Mouse (Mus musculus): Measurements from ENCODE around the gene Ahdc1. TPM values are rescaled to one million over a fixed set of nuclear protein-coding genes. Genes with fewer than 3 reads are reported as not detected.

The Ahdc1 gene
- total RNA-seq, 2 experiments from 2014 or later, result 72.1 to 86.9 TPM

DNA sequence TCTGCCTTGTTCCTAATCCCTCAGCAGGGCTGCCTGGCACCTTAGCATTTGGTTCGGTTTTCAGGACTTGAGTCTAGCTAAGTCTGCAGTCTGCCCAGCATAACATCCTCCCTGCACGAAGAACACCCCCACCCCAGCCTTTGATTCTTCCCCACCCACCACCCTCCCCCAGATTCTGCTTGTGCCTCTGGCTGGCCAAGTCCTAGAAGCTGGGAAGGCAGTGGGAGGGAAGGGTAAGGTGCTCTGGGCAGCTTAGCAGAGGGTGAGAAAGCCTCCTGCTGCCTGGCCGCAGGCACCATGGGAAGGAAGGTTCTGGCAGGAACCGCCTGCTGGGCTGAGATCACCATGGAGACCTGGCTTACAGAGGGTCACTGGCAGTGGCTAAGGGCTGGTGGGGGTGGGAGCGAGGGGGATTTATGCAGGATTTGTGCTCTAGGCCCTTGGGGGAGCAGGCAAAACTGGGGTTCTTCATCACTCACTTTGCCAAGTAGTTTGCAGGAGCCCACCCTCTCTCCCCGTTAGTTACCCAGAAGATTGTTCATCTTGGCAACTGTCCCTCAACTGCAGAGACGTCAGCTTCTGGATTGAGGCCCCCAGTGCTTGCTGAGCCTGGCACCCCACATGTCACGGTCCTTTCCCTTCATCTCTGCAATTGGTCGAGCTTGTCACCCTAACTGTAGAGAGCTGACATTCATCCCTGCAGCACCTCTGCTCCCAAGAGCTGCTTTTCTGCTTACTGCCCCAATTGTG, 63.2 kb downstream of the Ahdc1 start:
- DNase-seq (ENCODE audit: low spot score in 2 of 2), result no peak

DNA sequence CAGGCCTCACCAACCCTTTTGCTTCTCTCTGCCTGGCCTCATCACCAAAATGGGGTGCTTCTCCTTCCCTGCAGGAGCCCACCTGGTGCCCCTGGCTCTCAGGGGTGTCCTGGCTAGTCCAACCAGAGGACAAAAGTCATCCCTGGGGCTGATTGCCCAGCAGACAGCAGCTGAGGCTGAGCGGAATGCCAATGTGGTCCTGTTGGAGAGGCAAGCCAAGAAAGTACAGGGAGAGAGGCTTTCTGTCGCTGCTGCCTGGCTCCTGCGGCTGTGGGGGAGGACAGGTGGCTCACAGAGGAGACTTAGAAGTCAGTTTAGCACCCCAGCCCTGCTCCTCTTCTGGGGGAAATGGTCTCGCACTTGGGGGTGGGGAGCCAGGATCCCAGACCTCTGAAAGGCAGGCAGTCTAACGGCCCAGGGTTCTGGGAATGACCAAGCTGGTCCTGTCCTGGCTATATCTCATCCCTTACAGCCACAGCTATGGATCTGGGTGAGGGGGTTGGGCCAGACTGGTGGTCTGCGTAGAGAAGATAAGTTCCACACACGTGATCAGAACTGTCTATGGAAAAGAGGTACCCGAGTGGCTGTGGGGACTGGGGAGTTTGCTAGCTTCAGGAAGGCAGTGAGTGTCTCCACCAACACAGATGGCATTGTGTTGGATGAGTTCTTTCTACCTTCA, 64.0 kb downstream of the Ahdc1 start:
- no peak for DNase-seq (ENCODE audit: low spot score in 2 of 2)

DNA sequence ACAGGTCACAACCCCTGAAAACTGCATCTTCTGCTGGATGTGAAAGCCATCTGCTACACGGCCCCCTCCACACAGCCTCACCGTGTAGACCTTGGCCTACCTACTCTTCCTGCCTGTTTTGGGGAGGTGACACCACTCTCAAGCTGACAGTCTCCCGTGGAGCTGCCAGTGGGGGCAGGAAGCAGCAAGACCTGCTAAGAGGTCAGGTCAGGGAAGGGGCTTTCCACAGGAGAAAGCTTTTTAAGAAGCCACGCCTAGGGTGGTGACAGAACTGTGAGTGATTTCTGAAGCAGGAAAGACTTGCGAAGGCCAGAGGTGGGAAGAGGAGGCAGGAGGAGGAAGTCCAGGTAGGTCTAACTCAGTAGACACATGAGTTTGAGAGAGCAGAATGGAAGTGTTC, 67.9 kb downstream of the Ahdc1 start:
- DNase-seq (ENCODE audit: low spot score in 2 of 2), result no peak

DNA sequence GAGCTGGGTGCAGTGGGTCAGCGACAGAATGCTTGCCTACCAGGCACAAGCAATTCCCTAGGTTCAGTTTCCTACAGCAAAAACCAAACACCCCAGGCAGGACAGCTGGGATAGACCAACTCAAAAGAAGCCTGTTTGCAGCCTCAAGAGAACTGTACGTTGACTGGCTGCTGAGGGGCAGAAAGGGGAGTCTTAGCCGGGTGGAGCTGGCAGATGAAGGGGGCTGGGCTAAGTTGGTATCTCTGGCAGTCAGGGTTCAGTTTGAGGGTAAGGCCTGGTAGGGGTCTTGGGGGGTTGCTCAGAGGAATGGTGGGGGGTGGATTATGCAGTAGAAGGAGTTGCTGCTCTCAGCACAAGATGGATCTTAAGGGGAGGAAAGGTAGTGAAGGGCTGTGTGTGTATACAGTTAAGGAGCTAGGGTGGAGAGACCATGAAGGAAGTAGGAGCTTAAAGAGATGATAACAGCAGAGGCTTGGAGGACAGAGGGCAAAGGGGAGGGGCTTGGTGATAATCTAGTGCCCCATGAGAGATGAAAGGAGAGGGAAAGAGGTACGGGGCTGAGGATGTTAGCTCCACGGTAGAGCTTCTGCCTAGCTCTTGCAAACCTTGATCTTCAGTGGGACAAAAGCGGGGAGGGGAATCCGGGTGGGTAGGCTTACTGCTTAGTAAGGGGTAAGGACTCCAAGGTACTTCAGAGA, 68.5 kb downstream of the Ahdc1 start:
- no peak for DNase-seq (ENCODE audit: low spot score in 2 of 2)

DNA sequence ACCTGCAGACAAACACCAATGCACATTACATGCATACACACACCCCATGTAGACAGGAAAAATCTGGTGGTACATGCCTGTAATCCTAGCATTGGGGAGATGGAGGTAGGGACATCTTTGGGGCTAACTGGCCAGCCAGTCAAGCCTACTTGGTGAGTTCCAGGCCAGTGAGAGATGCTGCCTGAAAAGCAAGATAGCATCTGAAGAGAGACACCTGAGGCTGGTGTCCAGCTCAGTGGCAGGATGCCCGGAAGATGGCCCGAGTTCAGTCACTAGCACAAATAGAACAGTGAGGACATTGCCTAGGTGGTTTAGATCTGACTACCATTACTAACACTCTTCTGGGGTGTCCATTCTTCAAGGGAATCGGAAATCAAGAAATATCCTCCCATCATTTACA, 69.8 kb downstream of the Ahdc1 start:
- DNase-seq (ENCODE audit: low spot score in 2 of 2), result no peak

DNA sequence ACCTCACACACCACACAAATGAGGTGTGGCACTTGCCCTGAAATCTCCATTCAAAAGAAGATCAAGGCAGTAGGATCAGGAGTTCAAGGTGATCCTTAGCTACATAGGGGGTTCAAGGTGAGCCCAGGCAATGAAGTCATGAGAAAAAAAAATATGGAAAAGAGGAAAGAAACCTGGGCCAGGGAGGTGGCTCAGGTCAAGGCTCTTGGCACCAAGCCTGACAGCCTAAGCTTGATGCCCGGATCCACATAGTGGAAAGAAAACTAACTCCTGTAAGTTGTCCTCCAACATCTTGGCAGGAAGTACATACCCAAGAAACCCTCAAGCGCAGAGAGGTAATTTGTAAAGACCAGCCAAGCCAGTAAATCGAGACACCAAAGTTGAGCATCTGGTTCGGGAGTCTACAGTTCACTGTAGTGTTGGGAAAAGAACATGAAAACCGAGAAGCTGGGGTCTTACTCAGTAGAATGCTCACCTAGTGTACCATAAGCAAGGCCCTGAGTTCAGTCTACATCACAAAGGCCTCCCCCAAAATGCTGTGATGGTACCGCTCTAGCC, 71.2 kb downstream of the Ahdc1 start:
- DNase-seq (ENCODE audit: low spot score in 2 of 2), result peak in 1 of 2 experiments; percentile 48

DNA sequence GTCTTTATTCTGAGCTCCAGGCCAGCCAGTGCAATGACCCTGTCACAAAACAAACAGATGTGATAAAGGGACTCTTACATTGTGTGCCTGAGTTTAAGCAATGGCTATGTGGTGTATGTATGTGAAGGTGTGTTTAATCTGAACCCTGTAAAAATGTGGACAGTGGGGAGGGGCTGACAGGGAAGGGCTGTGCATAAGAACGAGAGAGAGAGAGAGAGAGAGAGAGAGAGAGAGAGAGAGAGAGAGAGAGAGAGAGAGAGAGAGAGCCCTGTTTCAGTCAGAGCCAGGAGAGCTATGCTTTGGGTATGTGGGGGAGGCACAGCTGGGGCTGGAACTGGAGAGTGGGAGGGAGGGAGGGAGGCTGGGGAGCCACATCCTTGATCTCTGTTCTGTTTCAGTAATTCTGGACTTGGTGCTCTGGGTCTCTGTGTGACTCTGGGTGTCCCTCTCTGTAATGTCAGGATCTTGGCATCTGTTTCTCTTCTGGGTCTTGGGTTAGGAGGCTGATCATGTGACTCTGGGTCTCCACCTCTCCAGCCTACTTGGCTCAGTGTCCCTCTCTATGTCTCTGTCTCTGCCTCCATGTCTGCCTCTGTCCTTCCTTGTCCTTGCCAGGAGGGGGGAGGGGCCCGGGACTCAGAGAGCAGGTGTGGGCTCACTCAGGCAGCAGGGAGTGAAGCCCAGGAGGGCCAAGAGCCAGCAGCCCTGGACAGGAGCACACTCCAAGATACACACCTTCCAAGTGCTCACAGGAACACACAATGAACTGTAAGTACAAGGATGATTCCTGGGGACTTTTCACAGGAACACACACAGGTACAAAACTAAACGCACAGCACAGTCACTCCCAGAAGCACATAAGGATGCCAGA, 73.2 kb downstream of the Ahdc1 start:
- DNase-seq (ENCODE audit: low spot score in 2 of 2), result peak in 1 of 2 experiments; percentile 47

DNA sequence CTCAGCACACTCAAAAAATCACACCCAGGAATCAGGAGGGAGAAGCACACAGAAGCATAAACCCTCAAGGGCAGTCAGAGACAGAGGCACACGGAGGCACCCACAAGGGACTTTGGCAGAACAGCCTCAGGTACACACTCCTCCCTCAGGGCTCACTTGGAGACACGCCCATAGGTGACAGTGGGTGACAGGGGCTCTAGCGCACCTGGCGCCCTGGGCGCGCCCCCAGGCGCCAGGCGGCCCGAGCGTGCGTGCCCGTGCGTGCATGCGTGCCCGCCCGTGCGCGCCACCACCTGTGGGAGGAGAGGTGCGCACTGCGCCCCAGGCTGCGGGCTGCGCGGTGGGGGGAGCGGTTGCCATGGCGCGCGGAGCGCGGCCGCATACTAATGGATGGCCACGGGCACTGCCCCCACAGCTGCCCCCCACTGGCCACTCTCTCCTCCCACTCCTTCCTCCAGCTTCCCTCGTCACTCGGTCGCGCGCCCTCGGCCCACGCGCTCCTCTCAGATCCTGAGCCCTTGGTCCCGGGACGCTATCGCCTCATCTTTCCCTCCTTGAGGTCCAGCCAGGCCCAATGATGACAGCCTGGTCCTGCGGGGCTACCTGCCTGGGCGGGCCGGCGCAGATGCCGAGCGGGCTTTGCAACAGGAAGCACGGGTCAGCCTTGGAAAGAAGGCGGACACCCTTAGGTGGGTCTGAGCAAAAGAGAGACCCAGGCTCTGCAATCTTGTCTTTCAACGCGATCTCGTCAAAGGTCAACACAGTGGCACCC, 74.1 kb downstream of the Ahdc1 start:
- DNase-seq (ENCODE audit: low spot score in 2 of 2), result peak in 1 of 2 experiments; percentile 53

DNA sequence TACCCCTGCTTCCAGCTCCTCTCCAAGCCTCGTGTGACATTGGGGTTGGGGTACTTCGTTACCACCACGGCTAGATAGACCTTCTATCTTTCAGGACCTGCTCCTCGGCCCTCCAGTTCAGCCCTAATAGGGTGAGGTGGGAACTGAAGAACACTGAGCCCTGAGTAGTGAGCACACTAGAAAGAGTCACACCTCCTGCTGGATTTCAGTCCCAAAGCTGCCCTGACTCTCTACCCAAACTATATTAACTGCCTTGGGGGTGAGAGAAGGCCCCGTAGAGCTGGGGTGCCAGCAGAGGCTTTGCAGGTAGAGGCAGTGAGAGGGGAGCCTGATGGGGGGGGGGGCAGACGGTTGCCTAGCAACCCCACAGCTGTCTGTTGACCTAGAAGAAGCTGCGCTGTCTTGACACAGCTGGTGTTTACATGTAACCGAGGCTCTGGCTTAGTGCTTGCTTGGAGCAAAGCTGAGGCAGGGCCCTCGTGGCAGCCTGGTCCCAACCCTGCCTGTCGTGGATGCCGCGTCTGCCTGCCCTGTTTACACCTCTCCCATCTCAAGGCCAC, 74.8 kb downstream of the Ahdc1 start:
- no peak for DNase-seq (ENCODE audit: low spot score in 2 of 2)

DNA sequence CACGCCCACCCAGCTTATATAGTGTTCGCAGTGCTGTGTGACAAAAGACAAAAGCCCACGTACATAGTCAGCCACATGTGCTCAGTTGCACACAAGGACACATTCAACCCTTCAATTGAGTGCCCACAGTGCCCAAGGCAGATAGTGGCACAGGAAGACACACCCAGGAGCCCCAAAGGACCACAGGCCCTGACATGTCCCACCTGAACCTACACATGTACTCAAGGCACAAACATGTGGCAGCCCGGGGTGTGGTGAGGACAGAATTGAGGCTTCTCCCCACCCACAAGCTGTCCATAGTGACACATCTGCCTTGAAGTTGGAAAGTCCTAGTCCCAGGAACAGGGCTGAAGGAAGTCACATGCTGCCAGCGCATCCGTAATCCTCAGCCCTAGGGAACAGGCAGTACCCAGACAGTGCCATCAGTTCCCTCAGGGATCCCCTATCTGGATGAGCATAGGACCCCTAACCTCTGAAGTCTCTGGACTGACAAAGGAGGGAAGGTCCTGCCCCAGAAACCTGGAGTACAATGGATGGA, 76.2 kb downstream of the Ahdc1 start:
- no peak for DNase-seq (ENCODE audit: low spot score in 2 of 2)

DNA sequence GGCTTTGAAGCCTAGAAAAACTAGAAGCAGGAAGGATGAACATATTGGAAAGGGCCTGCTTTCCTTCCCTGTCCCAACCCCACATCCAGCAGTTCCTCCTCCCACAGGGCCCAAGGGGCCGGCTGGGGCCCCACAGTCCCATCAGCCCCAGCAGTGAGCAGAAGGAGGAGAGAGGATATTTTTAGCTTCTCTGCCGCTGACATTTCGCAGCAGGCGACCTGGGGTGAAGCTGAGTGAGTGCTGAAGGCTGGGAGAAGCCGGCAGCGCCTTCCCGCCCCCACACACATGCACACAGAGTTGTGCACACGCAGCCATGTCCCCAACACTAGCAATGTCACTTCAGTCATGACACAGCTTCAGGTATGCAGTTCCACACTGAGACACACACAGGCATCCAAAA, 76.8 kb downstream of the Ahdc1 start:
- DNase-seq (ENCODE audit: low spot score in 2 of 2), result no peak

DNA sequence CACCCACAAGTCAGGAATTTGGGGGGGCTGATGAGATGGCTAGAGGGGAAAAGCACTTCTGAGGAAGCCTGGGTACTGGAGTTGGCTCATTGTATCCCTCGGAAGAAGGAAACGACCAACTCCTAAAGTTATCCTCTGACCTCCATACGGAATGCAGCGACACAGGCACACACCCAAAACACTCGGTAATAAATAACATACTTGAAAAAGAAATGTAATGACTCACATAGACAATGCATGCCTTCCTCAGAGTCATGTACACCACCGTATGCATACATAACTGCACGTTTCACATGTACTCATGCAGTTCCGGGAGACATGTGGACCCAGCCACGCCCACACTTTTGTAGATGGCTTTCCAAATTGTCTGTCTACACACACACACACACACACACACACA, 78.3 kb downstream of the Ahdc1 start:
- DNase-seq (ENCODE audit: low spot score in 2 of 2), result no peak

DNA sequence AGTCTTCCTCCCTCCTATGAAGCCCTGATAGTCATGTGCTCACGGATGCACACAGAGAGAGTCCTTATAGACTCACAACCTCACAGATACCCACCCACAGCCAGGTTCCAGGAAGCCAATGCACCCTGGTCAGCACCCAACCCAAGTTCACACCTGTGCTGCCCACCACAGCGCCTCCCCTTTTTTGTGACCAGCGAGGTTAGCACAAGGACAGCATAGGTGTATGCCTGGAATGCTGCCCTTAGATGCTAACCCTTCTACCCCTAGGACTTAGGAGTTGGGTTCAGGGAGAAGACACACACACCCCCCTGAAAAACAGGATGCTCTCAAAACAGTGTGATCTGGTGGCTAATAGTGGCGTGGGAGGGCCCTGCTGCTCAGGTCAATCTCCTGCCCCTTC, 78.7 kb downstream of the Ahdc1 start:
- no peak for DNase-seq (ENCODE audit: low spot score in 2 of 2)

DNA sequence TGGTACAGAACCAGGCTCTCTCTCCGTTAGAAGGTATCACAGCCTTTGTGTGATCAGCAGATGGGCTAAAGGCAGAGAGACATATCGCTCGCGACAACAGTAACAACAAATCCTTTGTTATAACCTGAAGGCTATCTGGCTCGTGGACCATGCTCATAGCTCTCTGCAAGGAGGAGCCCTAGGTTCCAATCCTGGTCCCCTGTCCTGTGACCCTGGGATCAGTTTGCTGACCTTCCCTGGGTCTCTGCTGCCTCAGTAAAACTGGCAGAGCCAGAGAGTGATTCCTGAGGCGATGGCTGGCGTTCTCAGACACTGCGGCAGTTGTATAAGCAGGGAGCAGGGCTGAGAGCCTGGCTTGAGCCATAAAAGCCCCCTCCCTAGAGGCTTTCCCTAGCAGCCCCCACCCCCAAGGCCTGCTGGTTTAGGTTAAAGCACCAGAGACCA, 79.2 kb downstream of the Ahdc1 start:
- no peak for DNase-seq (ENCODE audit: low spot score in 2 of 2)

DNA sequence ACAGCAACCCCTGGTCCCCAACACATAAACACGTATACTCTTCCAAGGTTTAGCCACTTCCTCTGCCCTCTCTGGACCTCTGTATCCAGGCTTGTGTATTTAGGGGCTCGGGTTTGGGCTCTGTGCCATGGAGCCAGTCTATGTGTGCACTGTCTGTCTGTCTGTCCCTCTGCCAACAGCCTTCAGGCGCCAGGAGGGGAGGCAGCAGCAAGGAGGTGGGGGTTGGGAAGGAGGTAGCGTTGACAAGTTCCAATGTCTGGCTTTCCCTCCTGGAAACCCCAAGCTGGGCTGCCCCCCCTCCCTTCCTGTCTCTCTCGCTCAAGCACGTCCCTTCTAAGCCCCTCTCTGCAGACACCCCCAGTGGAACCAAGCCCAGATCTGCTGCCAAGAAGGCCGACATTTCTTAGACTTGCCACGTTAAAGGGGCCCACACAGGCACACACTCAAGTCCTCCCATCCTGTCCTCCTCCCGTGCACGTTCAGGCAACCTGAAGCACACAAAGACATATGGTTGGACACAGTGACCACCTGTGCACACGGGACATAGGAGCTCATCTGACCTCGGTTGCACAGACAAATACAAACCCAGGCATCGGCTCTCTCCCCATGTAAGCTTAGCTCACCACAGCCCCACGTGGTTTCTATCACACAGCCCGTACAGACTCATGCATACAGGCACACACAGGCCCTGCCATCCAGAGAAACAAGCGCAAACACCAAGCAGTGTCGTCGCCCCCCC, 79.8 kb downstream of the Ahdc1 start:
- DNase-seq (ENCODE audit: low spot score in 2 of 2), result no peak

DNA sequence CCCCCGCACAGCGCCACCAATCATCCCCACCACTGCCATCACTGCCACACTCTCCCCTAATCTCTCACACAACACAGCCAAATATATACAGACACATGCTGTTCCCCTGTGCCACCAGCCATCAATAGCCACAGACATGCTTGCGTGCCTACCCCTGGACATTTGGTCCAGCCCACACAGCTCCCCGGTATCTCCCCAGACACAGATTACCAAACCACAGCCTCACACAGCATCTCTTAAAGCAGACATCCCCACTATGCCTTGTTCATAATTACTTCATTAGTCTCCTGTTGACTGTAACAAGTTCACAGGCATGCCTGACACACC, 80.4 kb downstream of the Ahdc1 start:
- DNase-seq (ENCODE audit: low spot score in 2 of 2), result no peak

DNA sequence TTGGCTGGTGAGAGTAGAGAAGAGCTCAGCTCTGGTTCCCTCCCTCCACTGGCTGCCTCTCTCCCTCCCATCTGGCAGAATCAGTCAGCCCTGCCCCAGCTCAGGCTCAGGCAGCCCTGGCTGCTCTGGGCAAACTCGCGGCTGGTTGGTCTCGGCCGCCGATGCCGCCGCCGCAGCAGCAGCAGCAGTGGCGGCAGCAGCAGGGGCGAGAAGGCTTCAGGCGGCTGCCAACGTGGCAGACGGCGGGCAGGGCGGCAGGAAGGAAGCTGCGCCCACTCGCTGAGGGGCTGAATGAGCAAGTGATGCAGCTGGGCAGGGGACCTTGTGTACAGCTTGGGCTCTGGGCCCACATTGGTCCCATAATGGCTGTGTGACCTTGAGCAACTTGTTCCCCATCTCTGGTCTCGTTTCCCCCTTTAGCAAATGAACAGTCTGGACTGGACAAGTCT, 81.4 kb downstream of the Ahdc1 start:
- DNase-seq (ENCODE audit: low spot score in 2 of 2), result no peak

DNA sequence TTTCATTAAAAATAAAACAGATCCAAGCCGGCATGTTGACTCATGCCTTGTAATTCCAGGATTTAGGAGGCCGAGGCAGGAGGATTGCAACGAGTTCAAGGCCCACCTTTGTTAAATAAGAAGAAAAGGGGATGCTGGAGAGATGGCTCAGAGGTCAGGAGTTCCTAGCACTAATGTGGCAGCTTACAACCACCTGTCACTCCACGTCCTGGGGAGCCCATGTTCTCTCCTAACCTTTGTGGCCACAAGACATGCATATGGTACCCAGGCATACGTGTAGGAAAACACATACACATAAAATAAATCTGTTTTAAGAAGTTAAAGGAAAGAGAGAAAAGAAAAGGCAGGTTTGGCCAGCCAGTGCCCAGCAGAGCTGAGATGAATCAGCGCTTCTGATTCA, 82.0 kb downstream of the Ahdc1 start:
- no peak for DNase-seq (ENCODE audit: low spot score in 2 of 2)

Measured in adrenal gland, adult 18-20 months (tissue).